Mouse (Mus musculus) megakaryocyte, embryonic 14.5 days (primary cell): ENCODE measurements around the gene Ntn1.

Source experiments
- FLI1 ChIP-seq: IDR thresholded peaks from 2 replicates; pipeline ENCODE4 v1.6.1; 2012; ENCODE audit warnings: low read length, inconsistent platforms, mixed read lengths
- GATA1 ChIP-seq: IDR thresholded peaks from 3 replicates; pipeline ENCODE4 v1.6.1; 2012; ENCODE audit warnings: mixed read lengths, low read length, inconsistent platforms, borderline replicate concordance

DNA sequence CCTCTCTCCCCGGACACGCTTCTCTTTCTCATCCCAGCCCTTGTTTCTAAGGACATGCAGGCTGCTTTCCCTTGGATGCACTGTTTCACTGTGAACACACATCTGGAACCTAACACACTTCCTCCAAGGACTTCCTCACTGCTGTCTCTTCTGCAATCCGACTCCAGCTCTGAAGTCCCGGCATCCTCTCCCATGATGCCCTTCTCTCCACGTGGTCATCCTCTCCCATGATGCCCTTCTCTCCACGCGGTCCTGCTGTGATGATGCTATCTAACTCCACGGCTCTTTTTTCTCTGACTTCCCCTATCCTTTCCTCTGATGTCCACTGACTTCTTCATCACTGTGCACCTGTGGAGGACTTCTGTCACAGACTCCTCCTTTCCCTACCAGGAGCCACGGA, 39.5 kb upstream of the Ntn1 start:
- TF ChIP-seq GATA1, result no peak
- TF ChIP-seq FLI1, result no peak
